Mouse (Mus musculus) stomach, postnatal 0 days (tissue): Measurements from ENCODE around the gene Tekt5. TPM values are rescaled to one million over a fixed set of nuclear protein-coding genes. Genes with fewer than 3 reads are reported as not detected.

Experiments
- ATAC-seq: fragments of 200-750 bp; cut with Nextera tagmentation; 2 replicates; pipeline ENCODE4 v1.8.0; 2017; ENCODE audit not compliant: low FRiP score, low TSS enrichment
- DNase-seq: peaks from one replicate; pipeline ENCODE4 v3.0.0-alpha.2; 2016; ENCODE audit warnings: low spot score
- H3K27ac ChIP-seq: fragments of 300-500 bp; sonication (generic); replicated peaks from 2 replicates; pipeline ENCODE4 v1.5.1; 2014; ENCODE audit warnings: mild to moderate bottlenecking, control low read depth
- H3K27me3 ChIP-seq: fragments of 300-500 bp; sonication (generic); 2 replicates; pipeline ENCODE4 v1.6.1; 2014; ENCODE audit warnings: low read length; ENCODE audit not compliant: control insufficient read depth, insufficient read depth
- H3K36me3 ChIP-seq: fragments of 300-500 bp; sonication (generic); 2 replicates; pipeline ENCODE4 v1.6.1; 2014; ENCODE audit warnings: low read length, mixed read lengths; ENCODE audit not compliant: control insufficient read depth, insufficient read depth
- H3K4me1 ChIP-seq: fragments of 300-500 bp; sonication (generic); replicated peaks from 2 replicates; pipeline ENCODE4 v1.6.1; 2014; ENCODE audit warnings: antibody characterized with exemption; ENCODE audit not compliant: control insufficient read depth, insufficient read depth
- H3K4me2 ChIP-seq: fragments of 300-500 bp; sonication (generic); replicated peaks from 2 replicates; pipeline ENCODE4 v1.6.1; 2014; ENCODE audit warnings: low read depth, mild to moderate bottlenecking, control low read depth, moderate library complexity
- H3K4me3 ChIP-seq: fragments of 300-500 bp; sonication (generic); 2 replicates; pipeline ENCODE4 v1.5.1; 2014; ENCODE audit warnings: low read depth, low read length, control low read depth
- H3K9ac ChIP-seq: fragments of 300-500 bp; sonication (generic); 2 replicates; pipeline ENCODE4 v1.6.1; 2014; ENCODE audit warnings: mild to moderate bottlenecking, low read length, control low read depth, mixed read lengths
- H3K9me3 ChIP-seq: fragments of 300-500 bp; sonication (generic); 2 replicates; pipeline ENCODE4 v1.6.1; 2016; ENCODE audit warnings: low read length; ENCODE audit not compliant: control insufficient read depth
- CTCF ChIP-seq: IDR thresholded peaks from 2 replicates; pipeline ENCODE4 v1.5.1; 2016; ENCODE audit warnings: antibody characterized with exemption, low read depth, mild to moderate bottlenecking, moderate library complexity
- EP300 ChIP-seq: optimal IDR thresholded peaks from 2 replicates; pipeline ENCODE3; 2016; ENCODE audit warnings: antibody characterized with exemption
- WGBS: fragments of 180-500 bp; shearing (Covaris S2); extraction: QIAGEN DNeasy Blood & Tissue Kit; methylation state at CpG from one replicate; pipeline ENCODE4 v1.1.7; 2014; 5-methylcytosine and 5-hydroxymethylcytosine counted together
- polyA plus RNA-seq: library from polyadenylated mRNA; unstranded; fragments of >200 nt; fragmentation: Nextera tagmentation; extraction: Ambion mirVana; gene quantifications from 2 replicates; pipeline ENCODE4 v1.2.1, GENCODE M21; 2015

Gene Tekt5
- polyA plus RNA-seq, 1 experiment from 2014 or later, result 0.74 TPM

GRCm38 (mm10) chr16:10415976-10416375, 20.7 kb upstream of the Tekt5 start:
- H3K4me3 ChIP-seq, result no peak overlapping the region
- H3K9me3 ChIP-seq, result no peaks in the 10 kb centered on the region
- 78% methylated on average over 6 of the region's 6 CpGs for WGBS
- H3K27me3 ChIP-seq, result no peaks in the 10 kb centered on the region
- no peak overlapping the region for H3K9ac ChIP-seq
- ATAC-seq, result no peak
- DNase-seq, result no peak
- no peaks in the 10 kb centered on the region for H3K4me1 ChIP-seq
- H3K4me2 ChIP-seq, result no peak overlapping the region
- peak; percentile 66 for TF ChIP-seq CTCF
- no peak for TF ChIP-seq EP300
- H3K27ac ChIP-seq, result no peak overlapping the region
- H3K36me3 ChIP-seq, result 0 out of 2 replicates have a peak, but pooled peaks cover 6% of the 10 kb centered on the region

GRCm38 (mm10) chr16:10411764-10412746, 16.8 kb upstream of the Tekt5 start, which contains the start of gene Nubp1:
Gene Nubp1 (plus strand): TSS chr16:10411948.
- peak; percentile 97 for ATAC-seq
- WGBS, result 3% methylated on average over 56 of the region's 56 CpGs

GRCm38 (mm10) chr16:10399160-10399559, 3.9 kb upstream of the Tekt5 start:
- ATAC-seq (no peak), DNase-seq (peak; percentile 77)
- Histone ChIP-seq H3K36me3 (no peaks in the 10 kb centered on the region), H3K27me3 (no peaks in the 10 kb centered on the region), H3K4me2 (no peak overlapping the region), H3K27ac (no peak overlapping the region), H3K9me3 (no peaks in the 10 kb centered on the region), H3K4me1 (0 out of 2 replicates have a peak, but pooled peaks cover 3% of the 10 kb centered on the region), H3K4me3 (no peak overlapping the region), H3K9ac (no peak overlapping the region)
- TF ChIP-seq CTCF (peak; percentile 98), EP300 (no peak)
- 29% methylated on average over 7 of the region's 7 CpGs for WGBS

More at GRCm38 (mm10) chr16:10411764-10412746, 16.8 kb upstream of the Tekt5 start, which contains the start of gene Nubp1:
- Histone ChIP-seq H3K27ac (peak within 1 kb of the TSS; percentile 90), H3K4me1 (no peaks in the 10 kb centered on the region), H3K4me2 (peak within 1 kb of the TSS; percentile 63), H3K9ac (peak within 1 kb of the TSS; percentile 70), H3K9me3 (no peaks in the 10 kb centered on the region), H3K36me3 (0 out of 2 replicates have a peak, but pooled peaks cover 6% of the 10 kb centered on the region), H3K27me3 (no peaks in the 10 kb centered on the region), H3K4me3 (peak within 1 kb of the TSS; percentile 60)
- TF ChIP-seq EP300, result no peak
- TF ChIP-seq CTCF, result peak; percentile 41
- peak; percentile 91 for DNase-seq

GRCm38 (mm10) chr16:10398755-10399154, 3.5 kb upstream of the Tekt5 start:
- ATAC-seq (no peak), DNase-seq (no peak)
- TF ChIP-seq CTCF (no peak), EP300 (no peak)
- 70% methylated on average over 5 of the region's 5 CpGs for WGBS
- Histone ChIP-seq H3K9ac (no peak overlapping the region), H3K27ac (no peak overlapping the region), H3K4me1 (0 out of 2 replicates have a peak, but pooled peaks cover 3% of the 10 kb centered on the region), H3K9me3 (no peaks in the 10 kb centered on the region), H3K4me2 (no peak overlapping the region), H3K36me3 (no peaks in the 10 kb centered on the region), H3K27me3 (no peaks in the 10 kb centered on the region), H3K4me3 (no peak overlapping the region)

- Histone ChIP-seq H3K27me3 (no peaks in the 10 kb centered on the region), H3K9ac (no peak overlapping the region), H3K27ac (no peak overlapping the region), H3K36me3 (no peaks in the 10 kb centered on the region), H3K4me3 (no peak overlapping the region), H3K4me1 (0 out of 2 replicates have a peak, but pooled peaks cover 3% of the 10 kb centered on the region), H3K4me2 (no peak overlapping the region), H3K9me3 (no peaks in the 10 kb centered on the region)
- ATAC-seq (no peak), DNase-seq (no peak)
- WGBS, result 82% methylated on average over 9 of the region's 9 CpGs
- TF ChIP-seq EP300, result no peak
- no peak for TF ChIP-seq CTCF
These were observed 2.7 kb downstream of the Tekt5 start for GRCm38 (mm10) chr16:10392587-10392986.
